Mouse (Mus musculus) myocyte (in vitro differentiated cells): ENCODE data around the gene Rcor1. TPM values are rescaled to one million over a fixed set of nuclear protein-coding genes. Genes with fewer than 3 reads are reported as not detected.

Experiments
- H3K27me3 ChIP-seq: one replicate; pipeline ENCODE4 v1.6.1; 2011; ENCODE audit not compliant: control insufficient read depth, insufficient read depth, insufficient read length
- H3K36me3 ChIP-seq: one replicate; pipeline ENCODE4 v1.6.1; 2011; ENCODE audit not compliant: control insufficient read depth, insufficient read depth
- H3K4me2 ChIP-seq: one replicate; pipeline ENCODE4 v1.6.1; 2011; ENCODE audit warnings: low read depth, control low read depth
- H3K4me3 ChIP-seq: one replicate; pipeline ENCODE4 v1.5.1; 2011; ENCODE audit warnings: mild to moderate bottlenecking, control low read depth, moderate library complexity
- H3K79me2 ChIP-seq: one replicate; pipeline ENCODE4 v1.6.1; 2011; ENCODE audit not compliant: control insufficient read depth, insufficient read depth
- H3ac ChIP-seq: one replicate; pipeline ENCODE4 v1.6.1; 2011; ENCODE audit not compliant: control insufficient read depth, insufficient read length
- CEBPB ChIP-seq: IDR thresholded peaks from 2 replicates; pipeline ENCODE4 v1.6.1; 2011; ENCODE audit warnings: mild to moderate bottlenecking, moderate library complexity; ENCODE audit not compliant: poor library complexity, insufficient read depth, severe bottlenecking
- E2F4 ChIP-seq: IDR thresholded peaks from one replicate; pipeline ENCODE4 v1.6.1; 2011; ENCODE audit warnings: mild to moderate bottlenecking, control low read depth, moderate library complexity; ENCODE audit not compliant: insufficient read depth
- MAX ChIP-seq: IDR thresholded peaks from one replicate; pipeline ENCODE4 v1.6.1; 2011; ENCODE audit warnings: low read depth, mild to moderate bottlenecking, control low read depth
- MYOD1 ChIP-seq, 3 experiments: IDR thresholded peaks; one replicate each; pipeline ENCODE4 v1.6.1; 2011; ENCODE audit warnings: control low read depth in 2 of 3, low read depth in 2 of 3, mild to moderate bottlenecking in 2 of 3, moderate library complexity in 1 of 3; ENCODE audit not compliant: insufficient read length in 2 of 3, control insufficient read depth in 1 of 3
- MYOG ChIP-seq, 3 experiments: IDR thresholded peaks; one replicate each; pipeline ENCODE4 v1.6.1; 2011; ENCODE audit warnings: control low read depth in 2 of 3, low read depth in 2 of 3, mild to moderate bottlenecking in 2 of 3; ENCODE audit not compliant: insufficient read length in 2 of 3, control insufficient read depth in 1 of 3, insufficient read depth in 1 of 3
- POLR2A ChIP-seq: IDR thresholded peaks from one replicate; pipeline ENCODE4 v1.6.1; 2011; ENCODE audit warnings: low read depth, mild to moderate bottlenecking, control low read depth, moderate library complexity; ENCODE audit not compliant: insufficient read length
- POLR2AphosphoS2 ChIP-seq: IDR thresholded peaks from one replicate; pipeline ENCODE4 v1.6.1; 2011; ENCODE audit warnings: low read depth, control low read depth; ENCODE audit not compliant: insufficient read length
- REST ChIP-seq: IDR thresholded peaks from one replicate; pipeline ENCODE4 v1.6.1; 2011; ENCODE audit warnings: mild to moderate bottlenecking, control low read depth, moderate library complexity; ENCODE audit not compliant: insufficient read depth, insufficient read length
- SRF ChIP-seq: IDR thresholded peaks from one replicate; pipeline ENCODE4 v1.6.1; 2011; ENCODE audit warnings: low read depth; ENCODE audit not compliant: control insufficient read depth, insufficient read length
- TCF12 ChIP-seq: IDR thresholded peaks from one replicate; pipeline ENCODE4 v1.6.1; 2011; ENCODE audit warnings: mild to moderate bottlenecking, control low read depth; ENCODE audit not compliant: poor library complexity, insufficient read depth, severe bottlenecking
- TCF3 ChIP-seq: IDR thresholded peaks from one replicate; pipeline ENCODE4 v1.6.1; 2011; ENCODE audit warnings: low read depth, control low read depth; ENCODE audit not compliant: insufficient read length
- USF1 ChIP-seq: IDR thresholded peaks from one replicate; pipeline ENCODE4 v1.6.1; 2011; ENCODE audit warnings: low read depth, mild to moderate bottlenecking, control low read depth, moderate library complexity
- polyA plus RNA-seq: library from polyadenylated mRNA; unstranded; fragments of >200 nt; fragmentation: generic; extraction: Trizol; gene quantifications from one replicate; pipeline ENCODE4 v1.2.1, GENCODE M21; 2012; ENCODE audit warnings: missing spikeins

Gene Rcor1
- polyA plus RNA-seq, 1 experiment: 9.4 TPM

DNA sequence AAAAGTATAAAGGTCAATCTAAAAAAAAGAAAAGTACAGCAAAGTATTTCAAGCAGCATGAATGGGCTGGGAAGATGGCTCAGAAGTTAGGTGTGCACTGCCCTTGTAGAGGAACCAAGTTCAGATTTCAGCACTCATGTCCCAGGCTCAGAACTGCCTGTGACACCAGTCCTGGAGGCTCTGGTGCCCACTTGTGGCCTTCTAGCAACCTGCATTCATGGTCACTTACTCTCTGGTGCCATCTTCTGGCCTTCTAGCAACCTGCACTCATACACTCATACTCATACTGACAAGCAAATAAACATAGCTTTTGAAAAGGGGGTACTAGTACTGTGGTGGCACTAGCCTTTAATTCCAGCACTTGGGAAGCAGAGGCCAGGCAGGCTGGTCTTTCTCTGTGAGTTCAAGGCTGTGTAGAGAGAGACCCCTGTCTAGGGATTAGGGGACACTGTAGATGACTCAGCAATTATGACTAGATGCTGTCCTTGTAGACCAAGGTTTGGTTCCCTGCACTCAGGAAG lies 83.2 kb downstream of the Rcor1 start:
- peaks cover 6% of the 10 kb centered on the region for H3K36me3 ChIP-seq
- no peaks in the 10 kb centered on the region for H3K79me2 ChIP-seq
- H3K27me3 ChIP-seq: no peaks in the 10 kb centered on the region
- H3ac ChIP-seq: no peak overlapping the region
- H3K4me2 ChIP-seq: no peak overlapping the region
- TF ChIP-seq POLR2A: no peak
- TF ChIP-seq MYOD1 (IDR thresholded peaks at IDR 0.05; ENCODE audit: control insufficient read depth in 1 of 3, insufficient read length in 2 of 3, low read depth in 2 of 3): no peak
- no peak for TF ChIP-seq TCF12
- TF ChIP-seq POLR2AphosphoS2: no peak
- no peak for TF ChIP-seq MYOG (IDR thresholded peaks at IDR 0.05; ENCODE audit: control insufficient read depth in 1 of 3, insufficient read depth in 1 of 3, insufficient read length in 2 of 3, low read depth in 2 of 3)
- TF ChIP-seq E2F4: no peak
- TF ChIP-seq REST: no peak
- TF ChIP-seq CEBPB: no peak
- no peak for TF ChIP-seq TCF3
- no peak for TF ChIP-seq MAX
- no peak overlapping the region for H3K4me3 ChIP-seq

DNA sequence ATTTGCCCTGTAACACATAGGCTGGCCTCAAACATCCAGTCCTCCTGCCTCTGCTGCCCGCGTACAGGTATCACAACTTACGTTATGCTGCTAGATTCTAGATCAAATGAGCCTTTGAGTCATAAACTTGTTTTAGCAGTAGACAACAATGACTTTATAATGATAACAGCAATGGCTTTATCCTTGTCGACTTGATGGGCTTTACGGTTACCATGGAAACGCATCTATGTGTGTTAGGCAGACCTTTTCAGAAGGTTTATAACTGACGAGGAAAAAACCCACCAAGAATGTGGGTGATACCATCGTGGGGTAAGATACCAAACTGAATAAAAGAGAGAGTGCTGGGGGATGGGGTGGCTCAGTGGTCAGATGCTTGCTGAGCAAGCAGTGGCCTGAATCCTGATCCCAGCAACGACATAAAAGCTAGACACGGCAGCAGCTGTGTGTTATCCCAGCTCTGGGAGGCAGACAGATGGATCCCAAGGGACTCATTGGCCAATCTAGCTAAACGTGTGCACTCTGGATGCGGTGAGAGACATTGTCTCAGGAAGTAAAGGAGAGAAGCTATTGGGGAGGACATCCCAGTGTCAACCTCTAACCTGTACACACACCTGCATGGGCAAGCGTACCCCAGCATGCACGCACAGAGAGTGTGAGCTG lies 85.6 kb downstream of the Rcor1 start:
- TF ChIP-seq TCF12 (no peak), REST (no peak), TCF3 (no peak), MAX (no peak), E2F4 (no peak), SRF (no peak), POLR2A (no peak), USF1 (no peak), CEBPB (no peak), POLR2AphosphoS2 (no peak), MYOG (IDR thresholded peaks at IDR 0.05; ENCODE audit: control insufficient read depth in 1 of 3, insufficient read depth in 1 of 3, insufficient read length in 2 of 3, low read depth in 2 of 3) (no peak), MYOD1 (IDR thresholded peaks at IDR 0.05; ENCODE audit: control insufficient read depth in 1 of 3, insufficient read length in 2 of 3, low read depth in 2 of 3) (no peak)
- H3K4me2 ChIP-seq: no peak overlapping the region
- no peak overlapping the region for H3K4me3 ChIP-seq
- H3K27me3 ChIP-seq: no peaks in the 10 kb centered on the region
- H3K36me3 ChIP-seq: no peaks in the 10 kb centered on the region
- no peaks in the 10 kb centered on the region for H3K79me2 ChIP-seq
- no peak overlapping the region for H3ac ChIP-seq

DNA sequence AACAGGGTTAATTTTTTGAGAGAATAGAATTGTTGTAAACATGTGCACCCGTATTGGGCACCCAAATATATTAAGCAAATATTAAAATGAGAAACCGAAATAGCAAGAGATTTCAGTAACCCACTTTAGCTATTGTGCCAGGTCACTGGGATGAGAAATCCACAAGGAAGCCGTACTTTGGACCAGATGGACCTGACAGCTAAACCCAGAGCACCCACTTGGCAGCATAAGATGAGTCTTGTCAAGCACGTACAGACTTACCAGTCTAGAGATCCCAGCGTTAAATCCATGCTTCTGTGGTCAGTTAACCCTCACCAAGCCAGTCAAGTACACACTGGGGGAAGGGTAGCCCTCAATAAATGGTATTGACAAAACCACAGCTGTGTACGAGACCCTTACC lies 86.5 kb downstream of the Rcor1 start:
- H3K79me2 ChIP-seq: no peaks in the 10 kb centered on the region
- no peak overlapping the region for H3ac ChIP-seq
- TF ChIP-seq REST (no peak), SRF (no peak), E2F4 (no peak), POLR2A (no peak), MYOG (IDR thresholded peaks at IDR 0.05; ENCODE audit: control insufficient read depth in 1 of 3, insufficient read depth in 1 of 3, insufficient read length in 2 of 3, low read depth in 2 of 3) (no peak), USF1 (no peak), MYOD1 (IDR thresholded peaks at IDR 0.05; ENCODE audit: control insufficient read depth in 1 of 3, insufficient read length in 2 of 3, low read depth in 2 of 3) (no peak), POLR2AphosphoS2 (no peak), CEBPB (no peak), MAX (no peak), TCF12 (no peak), TCF3 (no peak)
- no peaks in the 10 kb centered on the region for H3K36me3 ChIP-seq
- H3K27me3 ChIP-seq: no peaks in the 10 kb centered on the region
- H3K4me3 ChIP-seq: no peak overlapping the region
- no peak overlapping the region for H3K4me2 ChIP-seq

DNA sequence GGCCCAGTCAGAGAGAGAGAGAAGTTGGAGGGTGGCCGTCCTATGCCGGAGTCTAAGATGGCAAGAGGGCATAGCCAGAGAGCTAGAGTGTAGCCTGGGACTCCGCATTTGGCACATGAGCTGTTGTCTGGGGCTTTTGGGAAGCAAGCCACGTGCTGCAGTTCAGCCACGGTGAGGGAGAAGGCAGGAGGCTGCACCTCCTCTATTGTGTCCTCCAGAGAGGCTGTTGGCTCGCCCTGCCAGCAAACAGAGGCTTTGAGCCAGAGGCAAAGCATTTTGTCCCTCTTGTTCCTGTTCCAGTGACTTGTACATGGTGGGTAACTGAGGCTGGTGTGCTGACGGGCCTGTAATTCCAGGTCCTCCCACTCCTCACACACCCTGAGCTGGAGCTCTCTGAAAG lies 95.0 kb downstream of the Rcor1 start:
- Histone ChIP-seq H3K4me3 (no peak overlapping the region), H3K79me2 (no peaks in the 10 kb centered on the region), H3K36me3 (no peaks in the 10 kb centered on the region), H3K4me2 (no peak overlapping the region), H3ac (no peak overlapping the region), H3K27me3 (no peaks in the 10 kb centered on the region)
- TF ChIP-seq POLR2AphosphoS2: no peak
- no peak for TF ChIP-seq TCF12
- no peak for TF ChIP-seq MYOG (IDR thresholded peaks at IDR 0.05; ENCODE audit: control insufficient read depth in 1 of 3, insufficient read depth in 1 of 3, insufficient read length in 2 of 3, low read depth in 2 of 3)
- TF ChIP-seq SRF: no peak
- TF ChIP-seq POLR2A: no peak
- no peak for TF ChIP-seq E2F4
- no peak for TF ChIP-seq MAX
- no peak for TF ChIP-seq USF1
- no peak for TF ChIP-seq TCF3
- no peak for TF ChIP-seq MYOD1 (IDR thresholded peaks at IDR 0.05; ENCODE audit: control insufficient read depth in 1 of 3, insufficient read length in 2 of 3, low read depth in 2 of 3)
- TF ChIP-seq CEBPB: no peak
- TF ChIP-seq REST: no peak
